Mouse (Mus musculus): Measurements from ENCODE around the gene Pyy.

The Pyy gene

GRCm38 (mm10) chr11:102089088-102089808, 18.4 kb downstream of the Pyy start:
- peak; percentile 65 to 66 for DNase-seq

GRCm38 (mm10) chr11:102087931-102088898, 19.4 kb downstream of the Pyy start, which contains the start of gene Mpp2:
Gene Mpp2, minus strand, starts transcription at chr11:102088515.
- DNase-seq: peak; percentile 72

DNA sequence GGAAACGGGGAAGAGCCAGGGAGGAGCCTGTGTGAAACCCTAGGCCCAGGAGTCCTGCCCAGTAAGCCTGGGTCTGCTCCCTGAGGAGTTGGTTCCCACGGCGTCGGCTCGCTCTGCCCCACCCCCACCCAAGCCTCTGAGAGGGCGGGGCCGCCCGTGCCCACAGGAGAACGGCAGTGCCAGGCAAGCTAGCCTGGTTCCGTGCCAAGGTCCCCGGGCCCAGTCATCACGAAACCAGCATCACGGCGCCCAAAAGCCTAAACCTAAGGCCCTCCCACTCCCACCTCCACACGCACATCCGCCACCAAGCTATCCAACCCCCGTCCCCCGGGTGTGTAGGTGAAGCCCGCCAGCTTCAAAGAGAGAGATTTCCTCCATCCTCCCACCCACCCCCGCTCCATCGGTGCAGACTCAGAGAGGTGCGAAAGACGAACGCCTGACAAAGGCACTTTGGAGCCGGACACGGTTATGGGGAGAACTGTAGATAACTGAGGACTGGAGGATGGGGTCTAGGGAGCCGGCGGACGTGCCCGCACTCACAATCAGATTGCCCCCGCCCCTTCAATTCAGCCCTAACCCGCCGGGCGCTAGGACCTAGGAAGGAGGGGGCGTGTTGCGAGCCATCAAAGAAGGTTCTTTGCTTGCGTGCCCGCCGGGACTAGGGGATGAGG, 20.4 kb downstream of the Pyy start:
- DNase-seq: peak; percentile 75 to 79

GRCm38 (mm10) chr11:102086331-102086730, 21.3 kb downstream of the Pyy start:
- peak in 1 of 2 experiments; percentile 15 for DNase-seq

- DNase-seq: no peak
These were observed 23.5 kb downstream of the Pyy start for GRCm38 (mm10) chr11:102084159-102084558.

- DNase-seq: no peak
These were observed 24.4 kb downstream of the Pyy start for GRCm38 (mm10) chr11:102083193-102083592.

- DNase-seq: peak; percentile 79 to 84
These were observed 25.3 kb downstream of the Pyy start for GRCm38 (mm10) chr11:102082322-102082721.

DNA sequence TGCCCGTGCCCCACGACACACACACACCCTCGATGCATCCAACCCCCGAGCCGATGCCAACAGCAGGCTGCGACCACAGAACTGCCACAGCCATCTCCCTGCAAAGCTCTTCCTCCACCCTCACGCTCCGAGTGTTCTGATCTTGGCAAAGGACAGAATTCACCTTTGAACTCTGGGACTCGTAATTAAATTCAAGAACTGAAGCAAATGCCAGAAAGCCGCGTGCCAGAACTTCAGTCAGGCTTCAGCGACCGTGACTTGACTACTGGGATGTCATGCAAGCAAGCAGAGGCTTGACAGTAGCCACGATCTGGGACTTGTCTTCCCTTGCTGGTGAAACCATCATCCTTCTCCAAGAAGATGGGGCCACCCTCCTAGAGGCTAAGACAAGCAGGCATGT, 33.9 kb downstream of the Pyy start:
- DNase-seq: no peak

DNA sequence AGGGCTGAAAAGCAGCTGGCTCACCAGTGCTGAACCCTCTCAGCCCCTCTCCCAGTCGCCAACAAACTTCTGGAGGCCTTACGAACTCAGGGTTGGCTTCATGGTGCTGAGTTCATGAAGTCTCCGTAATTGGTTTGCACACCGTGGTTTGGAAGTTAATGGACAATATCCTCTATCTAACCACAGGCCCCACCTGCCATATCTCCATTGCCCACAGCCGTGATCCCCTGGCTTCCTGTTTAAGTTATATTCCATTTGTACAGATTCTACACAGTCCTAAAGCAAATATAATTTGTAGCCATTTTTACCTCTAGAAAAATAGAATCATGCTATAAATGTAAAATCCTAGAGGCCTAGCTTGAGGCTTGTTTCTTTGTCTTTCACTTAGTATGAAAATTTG, 34.9 kb downstream of the Pyy start:
- DNase-seq: no peak

GRCm38 (mm10) chr11:102070426-102070825, 37.2 kb downstream of the Pyy start:
- no peak for DNase-seq

- no peak for DNase-seq
These were observed 38.0 kb downstream of the Pyy start for GRCm38 (mm10) chr11:102069633-102070032.

- DNase-seq: no peak
These were observed 38.7 kb downstream of the Pyy start for GRCm38 (mm10) chr11:102068969-102069368.

GRCm38 (mm10) chr11:102063076-102063475, 44.6 kb downstream of the Pyy start:
- DNase-seq: no peak

- no peak for DNase-seq
These were observed 45.6 kb downstream of the Pyy start for GRCm38 (mm10) chr11:102061941-102062473.

GRCm38 (mm10) chr11:102061236-102061940, 46.2 kb downstream of the Pyy start:
- peak; percentile 73 to 81 for DNase-seq
